Mouse (Mus musculus): ENCODE data around the gene 1700023F06Rik.

GRCm38 (mm10) chr11:103158621-103159478 is 49.5 kb downstream of the 1700023F06Rik start:
- TF ChIP-seq CTCF (conservative IDR thresholded peaks at IDR 0.05 in 1 of 2, IDR thresholded peaks at IDR 0.05 in 1 of 2; ENCODE audit: low read depth in 2 of 2, low read length in 2 of 2) (peak; percentile 76 to 99; a peak in 3 of 4 replicates), POLR2A (IDR thresholded peaks at IDR 0.05; ENCODE audit: low read depth, low read length) (peak; percentile 44), USF1 (IDR thresholded peaks at IDR 0.05; ENCODE audit: low read depth, low read length) (no peak), EP300 (IDR thresholded peaks at IDR 0.05; ENCODE audit: low read length) (no peak), MAFK (IDR thresholded peaks at IDR 0.05; ENCODE audit: insufficient replicate concordance, low read length) (no peak), GABPA (IDR thresholded peaks at IDR 0.05; ENCODE audit: insufficient replicate concordance, low read depth, low read length) (no peak), ZC3H11A (IDR thresholded peaks at IDR 0.05; ENCODE audit: low read depth, low read length) (peak; percentile 65), PAX5 (IDR thresholded peaks at IDR 0.05; ENCODE audit: low read length) (no peak), SIN3A (IDR thresholded peaks at IDR 0.05; ENCODE audit: low read length) (peak; percentile 94), POLR2AphosphoS2 (IDR thresholded peaks at IDR 0.05; ENCODE audit: low read depth, low read length) (no peak), ZKSCAN1 (IDR thresholded peaks at IDR 0.05; ENCODE audit: borderline replicate concordance, low read depth, low read length) (no peak; the same call in 1 of the 2 replicates)

Measured in CH12.LX (cell line).